Mouse (Mus musculus) hindbrain, postnatal 0 days (tissue): ENCODE results near the gene Pkp3. TPM values are rescaled to one million over a fixed set of nuclear protein-coding genes. Genes with fewer than 3 reads are reported as not detected.

ENCODE experiments used
- ATAC-seq: fragments of 200-750 bp; cut with Nextera tagmentation; 2 replicates; pipeline ENCODE4 v1.8.0; 2017; ENCODE audit warnings: mild to moderate bottlenecking, moderate TSS enrichment, moderate library complexity
- DNase-seq: peaks from one replicate; pipeline ENCODE4 v3.0.0-alpha.2; 2015; ENCODE audit warnings: low spot score
- H3K27ac ChIP-seq: fragments of 300-500 bp; sonication (generic); 2 replicates; pipeline ENCODE4 v1.5.1; 2014; ENCODE audit warnings: mild to moderate bottlenecking
- H3K27me3 ChIP-seq: fragments of 300-500 bp; sonication (generic); 2 replicates; pipeline ENCODE4 v1.6.1; 2014; ENCODE audit warnings: low read length, mixed read lengths; ENCODE audit not compliant: insufficient read depth
- H3K36me3 ChIP-seq: fragments of 300-500 bp; sonication (generic); 2 replicates; pipeline ENCODE4 v1.6.1; 2014; ENCODE audit warnings: low read length, mixed read lengths; ENCODE audit not compliant: insufficient read depth
- H3K4me1 ChIP-seq: fragments of 300-500 bp; sonication (generic); 2 replicates; pipeline ENCODE4 v1.6.1; 2014; ENCODE audit warnings: antibody characterized with exemption, low read length, mixed read lengths; ENCODE audit not compliant: insufficient read depth
- H3K4me2 ChIP-seq: fragments of 300-500 bp; sonication (generic); 2 replicates; pipeline ENCODE4 v1.6.1; 2014; ENCODE audit warnings: low read depth, mild to moderate bottlenecking, low read length, moderate library complexity, mixed read lengths
- H3K4me3 ChIP-seq: fragments of 300-500 bp; sonication (generic); 2 replicates; pipeline ENCODE4 v1.5.1; 2014; ENCODE audit warnings: low read length
- H3K9ac ChIP-seq: fragments of 300-500 bp; sonication (generic); replicated peaks from 2 replicates; pipeline ENCODE4 v1.6.1; 2014; ENCODE audit warnings: mild to moderate bottlenecking, low read length, moderate library complexity, mixed read lengths
- H3K9me3 ChIP-seq: fragments of 300-500 bp; sonication (generic); 2 replicates; pipeline ENCODE4 v1.6.1; 2016; ENCODE audit warnings: low read length, mixed read lengths
- CTCF ChIP-seq: IDR thresholded peaks from 2 replicates; pipeline ENCODE4 v1.5.1; 2016; ENCODE audit warnings: antibody characterized with exemption, control low read depth, low read depth
- WGBS: fragments of 180-500 bp; shearing (Covaris S2); extraction: QIAGEN DNeasy Blood & Tissue Kit; methylation state at CpG from one replicate; pipeline ENCODE4 v1.1.7; 2014; 5-methylcytosine and 5-hydroxymethylcytosine counted together
- polyA plus RNA-seq: library from polyadenylated mRNA; unstranded; fragments of >200 nt; fragmentation: Nextera tagmentation; extraction: Ambion mirVana; gene quantifications from 2 replicates; pipeline ENCODE4 v1.2.1, GENCODE M21; 2015
- total RNA-seq: library from RNA; depleted of rRNA; stranded (reverse); fragments of >200 nt; gene quantifications from 2 replicates; pipeline ENCODE4 v1.2.3, GENCODE M21; 2014

Pkp3 gene
- total and polyA plus RNA-seq, 2 experiments from 2014 or later = 0.29 to 0.58 TPM

DNA sequence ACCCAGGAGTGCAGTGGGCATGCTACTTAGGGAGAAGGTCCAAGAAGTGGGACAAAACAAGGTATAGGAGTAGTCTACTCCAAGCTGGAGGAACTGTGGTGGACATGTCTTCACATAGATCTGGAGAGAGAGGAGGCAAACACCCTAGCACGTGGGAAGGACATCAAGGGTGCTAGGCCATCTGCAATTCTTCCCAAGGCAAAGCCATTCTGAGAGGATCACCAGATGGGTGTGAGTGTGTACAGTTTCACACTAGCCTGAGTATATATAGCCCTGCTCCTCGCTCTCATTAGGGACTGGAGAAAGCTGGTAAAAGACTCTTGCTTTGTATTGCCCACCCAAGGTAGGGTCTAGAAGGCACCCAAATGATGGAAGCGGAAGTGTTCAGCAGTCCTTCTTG lies 14.7 kb upstream of the Pkp3 start:
- H3K4me2 ChIP-seq = no peak overlapping the region
- no peak overlapping the region for H3K27ac ChIP-seq
- no peaks in the 10 kb centered on the region for H3K9me3 ChIP-seq
- ATAC-seq = no peak
- TF ChIP-seq CTCF = no peak
- no peaks in the 10 kb centered on the region for H3K27me3 ChIP-seq
- peaks cover 44% of the 10 kb centered on the region for H3K36me3 ChIP-seq
- DNase-seq = no peak
- 91% methylated on average over 3 of the region's 3 CpGs for WGBS
- no peak overlapping the region for H3K4me3 ChIP-seq
- peaks cover 14% of the 10 kb centered on the region for H3K4me1 ChIP-seq
- no peak overlapping the region for H3K9ac ChIP-seq

DNA sequence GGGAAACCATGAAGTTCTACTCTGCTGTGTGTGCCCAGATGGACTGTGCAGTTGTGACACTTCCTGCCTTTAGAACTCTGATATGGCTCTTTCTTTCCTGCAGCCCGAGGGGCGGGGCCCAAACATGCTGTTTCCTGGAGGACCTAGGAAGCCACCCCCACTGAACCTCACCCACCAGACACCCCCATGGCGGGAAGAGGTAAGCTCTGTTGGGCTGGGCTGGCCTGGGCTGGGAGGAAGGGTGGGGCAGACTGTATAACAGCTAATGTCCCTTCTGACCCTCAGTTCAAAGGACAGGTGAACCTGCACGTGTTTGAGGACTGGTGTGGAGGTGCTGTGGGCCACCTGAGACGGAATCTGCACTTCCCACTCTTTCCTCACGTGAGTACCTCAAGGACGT lies 13.8 kb upstream of the Pkp3 start:
- Histone ChIP-seq H3K4me1 (peaks cover 14% of the 10 kb centered on the region), H3K36me3 (peaks cover 44% of the 10 kb centered on the region), H3K9ac (no peak overlapping the region), H3K4me3 (no peak overlapping the region), H3K27me3 (no peaks in the 10 kb centered on the region), H3K4me2 (no peak overlapping the region), H3K27ac (no peak overlapping the region), H3K9me3 (no peaks in the 10 kb centered on the region)
- DNase-seq = no peak
- TF ChIP-seq CTCF = no peak
- ATAC-seq = no peak
- 79% methylated on average over 7 of the region's 7 CpGs for WGBS

GRCm38 (mm10) chr7:141064576-141064975 lies 13.4 kb upstream of the Pkp3 start:
- DNase-seq (no peak), ATAC-seq (no peak)
- Histone ChIP-seq H3K27me3 (no peaks in the 10 kb centered on the region), H3K9ac (no peak overlapping the region), H3K27ac (no peak overlapping the region), H3K4me1 (peaks cover 14% of the 10 kb centered on the region), H3K4me2 (no peak overlapping the region), H3K9me3 (no peaks in the 10 kb centered on the region), H3K4me3 (no peak overlapping the region), H3K36me3 (peaks cover 44% of the 10 kb centered on the region)
- 86% methylated on average over 7 of the region's 7 CpGs for WGBS
- TF ChIP-seq CTCF = no peak

GRCm38 (mm10) chr7:141068351-141068750 lies 9.7 kb upstream of the Pkp3 start:
- Histone ChIP-seq H3K4me1 (peaks cover 11% of the 10 kb centered on the region), H3K9ac (no peak overlapping the region), H3K9me3 (no peaks in the 10 kb centered on the region), H3K4me3 (no peak overlapping the region), H3K4me2 (no peak overlapping the region), H3K27me3 (no peaks in the 10 kb centered on the region), H3K27ac (no peak overlapping the region), H3K36me3 (peaks cover 44% of the 10 kb centered on the region)
- no peak for DNase-seq
- no peak for TF ChIP-seq CTCF
- ATAC-seq = no peak
- 80% methylated on average over 19 of the region's 19 CpGs for WGBS

- WGBS = under 1% methylated on average over 51 of the region's 51 CpGs
- DNase-seq = peak; percentile 90
- TF ChIP-seq CTCF = peak; percentile 89
- H3K4me1 ChIP-seq = peaks cover 11% of the 10 kb centered on the region
- H3K4me3 ChIP-seq = peak overlapping the region; percentile 33
- peak overlapping the region; percentile 53 for H3K9ac ChIP-seq
- peak overlapping the region; percentile 90 for H3K27ac ChIP-seq
- no peaks in the 10 kb centered on the region for H3K27me3 ChIP-seq
- no peaks in the 10 kb centered on the region for H3K9me3 ChIP-seq
- peaks cover 27% of the 10 kb centered on the region; the same call in 1 of the 2 replicates for H3K36me3 ChIP-seq
- peak overlapping the region; percentile 65 for H3K4me2 ChIP-seq
- ATAC-seq = peak; percentile 72
Observed at GRCm38 (mm10) chr7:141070058-141070862, 7.8 kb upstream of the Pkp3 start.

DNA sequence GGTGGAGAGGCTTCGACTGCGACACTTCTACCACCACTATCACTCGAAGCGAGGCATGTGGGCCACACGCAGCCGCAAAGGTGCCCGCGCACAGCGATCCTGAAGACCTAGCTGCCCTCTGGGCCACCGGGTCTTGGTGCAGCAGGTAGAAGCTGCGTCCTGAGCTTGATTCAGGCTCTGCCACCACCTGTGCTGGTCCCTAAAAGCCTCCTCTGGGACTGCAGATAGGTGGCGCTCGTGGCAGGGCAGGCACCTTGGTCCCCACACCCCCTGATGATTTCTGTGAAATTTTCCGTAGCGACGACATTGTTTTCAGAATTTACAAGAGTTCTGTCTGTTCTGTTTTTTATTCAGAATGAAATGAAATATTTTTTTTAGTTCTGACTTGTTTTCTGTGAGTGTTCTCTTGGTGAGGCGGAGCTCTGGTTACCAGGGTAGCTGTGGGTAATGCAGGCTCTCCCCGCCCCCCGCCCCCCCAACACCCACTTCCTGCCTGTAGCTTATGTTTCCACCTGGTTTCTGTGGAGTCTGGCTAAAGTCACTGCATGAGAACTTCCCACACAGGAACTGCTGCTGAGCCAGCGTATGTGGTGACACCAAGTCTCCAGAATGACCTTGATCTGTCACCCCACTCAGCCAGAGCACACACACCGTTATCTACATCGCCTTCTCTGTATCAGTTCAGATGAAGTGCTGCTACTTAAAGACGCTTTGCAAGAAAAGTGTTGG lies 5.8 kb upstream of the Pkp3 start:
- DNase-seq (no peak), ATAC-seq (no peak)
- H3K9me3 ChIP-seq = no peaks in the 10 kb centered on the region
- no peak overlapping the region for H3K4me3 ChIP-seq
- TF ChIP-seq CTCF = peak; percentile 69
- 36% methylated on average over 23 of the region's 23 CpGs for WGBS
- H3K27me3 ChIP-seq = no peaks in the 10 kb centered on the region
- peaks cover 11% of the 10 kb centered on the region for H3K4me1 ChIP-seq
- no peak overlapping the region for H3K4me2 ChIP-seq
- no peak overlapping the region for H3K9ac ChIP-seq
- H3K36me3 ChIP-seq = peaks cover 11% of the 10 kb centered on the region; the same call in 1 of the 2 replicates
- no peak overlapping the region for H3K27ac ChIP-seq
